ENCODE assay signal across 11 mouse cellular contexts in the genomic region with DNA sequence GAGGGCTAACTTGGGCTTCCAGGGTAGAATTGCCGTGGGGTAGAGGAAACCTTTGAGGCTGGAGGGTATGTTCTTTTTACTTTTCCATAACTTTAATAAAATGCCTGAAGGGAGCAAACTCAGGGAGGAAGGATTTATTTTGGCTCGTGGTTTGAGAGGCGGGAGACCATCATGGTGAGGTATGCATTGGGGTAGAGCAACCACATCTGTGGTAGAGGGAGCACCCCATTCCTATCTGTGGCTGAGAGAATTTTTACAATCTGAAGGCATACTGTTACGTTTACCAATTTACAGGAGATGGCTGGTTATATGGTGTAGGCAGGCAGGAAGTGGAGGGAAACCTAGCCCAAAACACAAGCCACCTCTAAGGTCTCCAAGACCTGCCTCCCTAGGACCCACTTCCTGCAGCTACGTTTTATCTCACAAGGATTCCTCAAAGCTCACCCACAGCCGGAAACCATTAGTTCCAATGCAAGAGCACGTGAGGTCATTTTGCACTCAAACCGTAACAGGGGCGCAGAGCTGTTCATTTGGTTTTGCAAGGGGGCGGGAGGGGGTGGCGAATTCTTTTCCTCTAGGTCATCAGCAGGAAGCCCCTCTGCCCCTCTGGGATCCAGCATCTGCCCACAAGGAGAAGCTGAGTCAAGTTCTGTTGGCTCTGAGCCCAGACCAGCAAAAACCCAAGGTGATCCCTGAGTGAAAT.
DNase-seq lines count a peak whose midpoint lies in the region; ATAC-seq lines count a peak whose summit lies in the region.
"Had no signal": no experiment of that assay in that cellular context is flagged by ENCODE, and none has a peak within 500 bp of the region (broad histone marks: within the 10 kb centered on the region; RNA-seq: fewer than 3 reads in every experiment).

No protein-coding gene starts in this region.

- no peaks in the 10 kb centered on the region for H3K36me3 ChIP-seq in embryonic facial prominence, embryonic 11.5 days (replicated peaks; ENCODE audit: control insufficient read depth, insufficient read depth, low read depth, low read length)
- H3K36me3 ChIP-seq: hindbrain, embryonic 13.5 days had no signal

- no peak overlapping the region for H3K4me3 ChIP-seq in embryonic facial prominence, embryonic 11.5 days (ENCODE audit: low read depth, low read length)
- H3K4me3 ChIP-seq: forebrain, embryonic 13.5 days; hindbrain, embryonic 13.5 days had no signal

- H3K4me2 ChIP-seq in embryonic facial prominence, embryonic 11.5 days (ENCODE audit: low read depth, low read length), result no peak overlapping the region
- H3K4me2 ChIP-seq: forebrain, embryonic 13.5 days; hindbrain, embryonic 13.5 days had no signal

- H3K27ac ChIP-seq in embryonic facial prominence, embryonic 11.5 days (replicated peaks; ENCODE audit: low read depth, low read length), result no peak overlapping the region
- H3K27ac ChIP-seq: forebrain, embryonic 13.5 days; hindbrain, embryonic 13.5 days had no signal

- peak; percentile 81 for DNase-seq in 3T3-L1 (ENCODE audit: low read depth, low spot score)
- peak; percentile 76 for DNase-seq in CD4-positive, CD25-positive, alpha-beta regulatory T cell, adult 2 months (ENCODE audit: low read depth, low spot score)
- DNase-seq in embryonic facial prominence, embryonic 11.5 days (ENCODE audit: low spot score), result peak; percentile 75
- peak; percentile 67 for DNase-seq in mesoderm, embryonic 11.5 days (ENCODE audit: low read depth, low spot score)
- DNase-seq in layer of hippocampus, postnatal 14 days (ENCODE audit: low spot score in 2 of 2), result no peak
- DNase-seq in gastrocnemius, postnatal 36 days, result no peak
- no peak for DNase-seq in retina, embryonic 14.5 days (ENCODE audit: low spot score)
- DNase-seq: cerebellum, adult 8-10 months; liver, postnatal 0 days had no signal

- 0 out of 2 replicates have a peak, but pooled peaks have one; percentile 9 for ATAC-seq in embryonic facial prominence, embryonic 11.5 days (replicated peaks; ENCODE audit: insufficient number of reproducible peaks, low FRiP score, low TSS enrichment, low read depth)
- ATAC-seq: forebrain, embryonic 13.5 days; liver, postnatal 0 days had no signal

- no peaks in the 10 kb centered on the region for H3K9me3 ChIP-seq in embryonic facial prominence, embryonic 11.5 days (replicated peaks; ENCODE audit: control insufficient read depth, low read length)
- H3K9me3 ChIP-seq: forebrain, embryonic 13.5 days; hindbrain, embryonic 13.5 days had no signal

- no peak overlapping the region for H3K9ac ChIP-seq in embryonic facial prominence, embryonic 11.5 days (replicated peaks; ENCODE audit: low read length)
- H3K9ac ChIP-seq: forebrain, embryonic 13.5 days; hindbrain, embryonic 13.5 days; liver, postnatal 0 days had no signal

- intact Hi-C loops in gastrocnemius, postnatal 36 days (cut with DNase I), result no loop called here

- 48% methylated on average over 11 of the region's 11 CpGs for WGBS in embryonic facial prominence, embryonic 11.5 days

- H3K27me3 ChIP-seq in embryonic facial prominence, embryonic 11.5 days (ENCODE audit: control insufficient read depth, insufficient read depth, low read length), result no peaks in the 10 kb centered on the region
- H3K27me3 ChIP-seq: forebrain, embryonic 13.5 days; hindbrain, embryonic 13.5 days had no signal

- peaks cover 3% of the 10 kb centered on the region for H3K4me1 ChIP-seq in embryonic facial prominence, embryonic 11.5 days (ENCODE audit: control insufficient read depth, insufficient read depth, low read length)
- H3K4me1 ChIP-seq: forebrain, embryonic 13.5 days had no signal

Comparison
In these comparisons a context has a peak if more than half of its experiments do, and no peak if none do; other contexts are left out.
1. DNase-seq: peak in 3T3-L1 (single experiment), CD4-positive, CD25-positive, alpha-beta regulatory T cell, adult 2 months (single experiment), embryonic facial prominence, embryonic 11.5 days (single experiment) and mesoderm, embryonic 11.5 days (single experiment); none in layer of hippocampus, postnatal 14 days (0 of 2), gastrocnemius, postnatal 36 days (0 of 2) and retina, embryonic 14.5 days (single experiment).